Mouse (Mus musculus): Measurements from ENCODE around the gene Srrd. TPM values are rescaled to one million over a fixed set of nuclear protein-coding genes. Genes with fewer than 3 reads are reported as not detected.
"Not testable (repeated sequence)": the region's sequence is repeated elsewhere in the genome, so short reads cannot be mapped to it uniquely, and the experiment has no call there.

The Srrd gene
- polyA plus RNA-seq, 1 experiment: 32.3 TPM

DNA sequence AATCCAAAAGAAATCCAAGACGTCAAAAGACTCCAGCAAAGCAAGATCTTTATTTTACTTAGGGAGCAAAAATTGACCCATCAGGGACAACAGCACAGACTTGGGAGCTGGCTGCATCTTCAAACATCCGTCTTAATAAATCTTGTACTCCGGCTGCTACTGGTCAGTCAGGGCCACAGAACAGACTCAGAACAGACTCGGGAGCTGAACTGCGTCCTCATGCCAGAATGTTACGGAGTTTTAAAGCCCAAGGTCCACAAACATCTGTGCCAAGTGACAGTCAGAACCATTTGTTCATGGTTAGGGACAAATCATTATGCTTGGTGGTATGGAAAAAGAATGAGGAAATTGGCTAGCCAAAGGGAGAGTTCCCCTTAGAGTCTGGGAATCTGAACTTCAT is 19.6 kb downstream of the Srrd start:
- peaks cover 16% of the 10 kb centered on the region for H3K4me1 ChIP-seq (ENCODE audit: control insufficient read depth, insufficient read depth, low read length)
- TF ChIP-seq CTCF (IDR thresholded peaks at IDR 0.05; ENCODE audit: low read depth, low read length): no peak
- no peak for TF ChIP-seq POLR2A (IDR thresholded peaks at IDR 0.05; ENCODE audit: borderline replicate concordance, low read depth, low read length)
- no peak overlapping the region for H3K4me3 ChIP-seq (ENCODE audit: insufficient read depth, low read length)
- H3K27ac ChIP-seq (ENCODE audit: insufficient read depth, low read depth, low read length): no peak overlapping the region

GRCm38 (mm10) chr5:112321376-112321775 is 21.5 kb downstream of the Srrd start:
- Histone ChIP-seq H3K4me3 (ENCODE audit: insufficient read depth, low read length) (no peak overlapping the region), H3K27ac (ENCODE audit: insufficient read depth, low read depth, low read length) (no peak overlapping the region), H3K4me1 (ENCODE audit: control insufficient read depth, insufficient read depth, low read length) (peaks cover 11% of the 10 kb centered on the region)
- TF ChIP-seq POLR2A (IDR thresholded peaks at IDR 0.05; ENCODE audit: borderline replicate concordance, low read depth, low read length): no peak
- no peak for TF ChIP-seq CTCF (IDR thresholded peaks at IDR 0.05; ENCODE audit: low read depth, low read length)

GRCm38 (mm10) chr5:112320936-112321335 is 21.9 kb downstream of the Srrd start:
- H3K27ac ChIP-seq (ENCODE audit: insufficient read depth, low read depth, low read length): no peak overlapping the region
- H3K4me1 ChIP-seq (ENCODE audit: control insufficient read depth, insufficient read depth, low read length): peaks cover 11% of the 10 kb centered on the region
- H3K4me3 ChIP-seq (ENCODE audit: insufficient read depth, low read length): no peak overlapping the region
- TF ChIP-seq CTCF (IDR thresholded peaks at IDR 0.05; ENCODE audit: low read depth, low read length): no peak
- TF ChIP-seq POLR2A (IDR thresholded peaks at IDR 0.05; ENCODE audit: borderline replicate concordance, low read depth, low read length): no peak

DNA sequence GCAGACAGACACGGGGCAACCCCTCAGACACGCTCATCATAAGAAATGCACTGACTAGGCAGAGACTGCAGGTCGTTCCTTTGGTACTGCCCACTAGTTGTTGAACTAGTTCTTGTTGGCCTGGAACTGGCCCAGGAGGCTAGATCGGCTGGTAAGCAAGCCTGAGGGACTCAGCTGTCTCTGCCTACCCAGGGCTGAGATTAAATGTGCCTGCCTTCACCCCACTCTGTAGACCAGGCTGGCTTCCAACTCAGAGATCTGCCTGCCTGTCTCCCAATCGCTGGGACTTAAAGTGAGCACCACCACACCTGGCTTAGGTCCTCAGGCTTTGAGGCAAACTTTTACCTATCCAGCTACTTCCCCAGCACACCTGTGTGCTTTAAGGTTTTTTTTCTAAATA is 22.5 kb downstream of the Srrd start:
- TF ChIP-seq POLR2A (IDR thresholded peaks at IDR 0.05; ENCODE audit: borderline replicate concordance, low read depth, low read length): no peak
- TF ChIP-seq CTCF (IDR thresholded peaks at IDR 0.05; ENCODE audit: low read depth, low read length): no peak
- Histone ChIP-seq H3K4me3 (ENCODE audit: insufficient read depth, low read length) (no peak overlapping the region), H3K27ac (ENCODE audit: insufficient read depth, low read depth, low read length) (no peak overlapping the region), H3K4me1 (ENCODE audit: control insufficient read depth, insufficient read depth, low read length) (peaks cover 11% of the 10 kb centered on the region)

DNA sequence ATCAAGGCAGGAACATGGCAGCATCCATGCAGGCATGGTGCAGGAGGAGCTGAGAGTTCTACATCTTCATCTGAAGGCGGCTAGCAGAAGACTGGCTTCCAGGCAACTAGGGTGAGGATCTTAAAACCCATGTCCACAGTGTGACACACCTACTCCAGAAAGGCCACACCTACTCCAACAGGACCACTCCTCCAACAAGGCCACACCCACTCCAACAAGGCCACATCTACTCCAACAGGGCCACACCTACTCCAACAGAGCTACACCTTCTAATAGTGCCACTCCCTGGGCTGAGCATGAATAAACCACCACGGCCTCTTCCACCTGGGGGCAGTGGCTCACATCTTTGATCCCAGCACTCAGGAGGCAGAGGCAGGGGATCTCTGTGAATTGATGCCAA is 23.5 kb downstream of the Srrd start:
- peaks cover 11% of the 10 kb centered on the region for H3K4me1 ChIP-seq (ENCODE audit: control insufficient read depth, insufficient read depth, low read length)
- H3K4me3 ChIP-seq (ENCODE audit: insufficient read depth, low read length); H3K27ac ChIP-seq (ENCODE audit: insufficient read depth, low read depth, low read length): not testable (repeated sequence)

DNA sequence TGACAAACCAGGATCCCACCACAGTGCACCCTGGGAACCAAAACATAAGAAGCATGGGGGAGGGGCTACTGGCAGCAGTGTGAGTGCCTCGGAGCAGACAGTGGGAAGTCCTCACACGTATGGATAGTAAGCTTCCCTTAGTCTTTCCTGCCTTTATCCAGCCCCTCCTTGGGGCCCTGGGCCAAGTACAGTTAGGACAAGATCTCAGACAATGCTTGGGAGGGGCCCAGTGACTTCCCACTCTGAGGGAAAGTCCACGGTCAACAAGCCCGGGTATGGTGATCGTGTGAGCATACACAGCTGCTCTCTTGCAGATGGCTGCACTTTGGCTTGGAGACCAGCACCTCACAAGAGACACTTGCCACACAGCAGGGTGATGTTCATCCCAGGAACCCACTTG is 25.5 kb downstream of the Srrd start:
- TF ChIP-seq POLR2A (IDR thresholded peaks at IDR 0.05; ENCODE audit: borderline replicate concordance, low read depth, low read length) (no peak), CTCF (IDR thresholded peaks at IDR 0.05; ENCODE audit: low read depth, low read length) (no peak)
- Histone ChIP-seq H3K4me1 (ENCODE audit: control insufficient read depth, insufficient read depth, low read length) (no peaks in the 10 kb centered on the region), H3K4me3 (ENCODE audit: insufficient read depth, low read length) (no peak overlapping the region), H3K27ac (ENCODE audit: insufficient read depth, low read depth, low read length) (no peak overlapping the region)

DNA sequence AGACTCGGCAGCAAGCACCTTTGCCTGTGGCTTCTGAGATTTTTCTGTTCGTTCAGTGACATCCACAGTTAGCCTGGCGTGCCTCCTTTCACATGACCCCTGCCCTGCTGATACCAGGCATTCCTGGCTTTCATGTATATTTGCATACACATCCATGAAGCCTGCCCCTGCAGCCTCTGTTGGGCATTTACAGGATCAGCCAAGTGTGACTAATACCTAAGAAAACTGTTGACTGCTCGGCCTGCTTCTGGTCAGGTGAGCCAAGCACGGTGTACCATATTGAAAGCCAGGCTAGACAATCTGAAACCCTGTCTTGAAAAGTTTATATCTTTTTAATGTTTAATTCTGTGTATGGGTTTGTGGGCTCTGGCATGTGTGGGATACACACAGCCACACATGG is 26.4 kb downstream of the Srrd start:
- Histone ChIP-seq H3K4me3 (ENCODE audit: insufficient read depth, low read length) (no peak overlapping the region), H3K4me1 (ENCODE audit: control insufficient read depth, insufficient read depth, low read length) (no peaks in the 10 kb centered on the region), H3K27ac (ENCODE audit: insufficient read depth, low read depth, low read length) (no peak overlapping the region)
- TF ChIP-seq CTCF (IDR thresholded peaks at IDR 0.05; ENCODE audit: low read depth, low read length) (no peak), POLR2A (IDR thresholded peaks at IDR 0.05; ENCODE audit: borderline replicate concordance, low read depth, low read length) (no peak)

DNA sequence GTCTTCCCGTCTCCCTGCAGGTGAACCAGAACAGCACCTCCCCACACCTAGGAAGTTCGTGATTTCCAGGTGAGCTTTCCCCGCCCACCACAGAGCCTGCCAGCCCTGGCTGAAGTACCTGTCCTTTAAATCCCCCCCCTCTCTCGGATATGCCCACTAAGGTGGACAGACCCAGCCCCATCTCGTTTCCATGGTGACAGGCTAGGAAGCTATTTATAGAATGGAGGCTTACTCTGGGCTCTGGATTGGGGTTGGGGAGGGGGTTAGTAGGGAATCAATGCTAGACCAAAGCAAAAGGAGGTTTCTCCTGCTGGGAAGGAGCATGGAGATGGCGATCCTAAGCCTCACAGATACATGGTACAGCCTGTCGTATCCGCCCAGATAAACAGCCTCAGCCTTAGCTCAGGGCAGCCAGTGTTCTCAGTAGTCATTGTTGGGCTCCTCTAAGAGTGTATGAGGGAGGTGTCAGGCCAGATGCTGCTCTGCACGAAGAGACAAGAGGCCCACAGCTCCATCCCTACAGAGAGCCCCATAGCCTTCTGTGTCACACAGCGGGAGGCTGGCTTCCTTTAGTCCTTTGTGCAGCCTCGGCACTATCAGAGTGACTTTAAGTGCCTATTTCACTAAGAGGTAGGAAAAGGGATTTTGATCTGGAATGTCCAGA is 29.5 kb downstream of the Srrd start:
- no peak overlapping the region for H3K4me3 ChIP-seq (ENCODE audit: insufficient read depth, low read length)
- no peaks in the 10 kb centered on the region for H3K4me1 ChIP-seq (ENCODE audit: control insufficient read depth, insufficient read depth, low read length)
- TF ChIP-seq POLR2A (IDR thresholded peaks at IDR 0.05; ENCODE audit: borderline replicate concordance, low read depth, low read length) (no peak), CTCF (IDR thresholded peaks at IDR 0.05; ENCODE audit: low read depth, low read length) (no peak)
- H3K27ac ChIP-seq (ENCODE audit: insufficient read depth, low read depth, low read length): no peak overlapping the region

DNA sequence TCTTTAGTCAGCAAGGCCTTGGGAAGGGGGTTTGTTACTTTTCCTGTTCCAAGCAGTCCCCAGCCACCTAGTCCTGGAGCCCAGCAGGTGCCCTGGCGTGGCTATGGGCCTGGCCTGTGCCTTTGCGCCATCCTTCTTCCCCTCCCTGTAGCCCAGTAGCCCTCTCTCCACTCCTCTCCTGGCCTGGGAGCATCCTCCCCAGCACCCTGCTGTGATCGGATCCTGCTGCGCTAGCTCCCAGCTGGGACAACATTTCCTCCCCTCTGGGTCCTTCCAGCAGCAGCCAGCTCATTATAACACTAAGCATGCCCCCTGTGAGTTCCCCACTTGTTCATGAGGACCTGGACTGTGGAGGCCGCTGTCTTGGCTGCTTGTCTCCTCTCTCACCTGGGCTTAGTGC is 37.0 kb downstream of the Srrd start:
- no peak for TF ChIP-seq CTCF (IDR thresholded peaks at IDR 0.05; ENCODE audit: low read depth, low read length)
- no peak for TF ChIP-seq POLR2A (IDR thresholded peaks at IDR 0.05; ENCODE audit: borderline replicate concordance, low read depth, low read length)
- Histone ChIP-seq H3K4me3 (ENCODE audit: insufficient read depth, low read length) (no peak overlapping the region), H3K27ac (ENCODE audit: insufficient read depth, low read depth, low read length) (no peak overlapping the region), H3K4me1 (ENCODE audit: control insufficient read depth, insufficient read depth, low read length) (no peaks in the 10 kb centered on the region)

GRCm38 (mm10) chr5:112302310-112302709 is 40.5 kb downstream of the Srrd start:
- Histone ChIP-seq H3K27ac (ENCODE audit: insufficient read depth, low read depth, low read length) (no peak overlapping the region), H3K4me3 (ENCODE audit: insufficient read depth, low read length) (no peak overlapping the region), H3K4me1 (ENCODE audit: control insufficient read depth, insufficient read depth, low read length) (peaks cover 26% of the 10 kb centered on the region)
- TF ChIP-seq CTCF (IDR thresholded peaks at IDR 0.05; ENCODE audit: low read depth, low read length): no peak
- TF ChIP-seq POLR2A (IDR thresholded peaks at IDR 0.05; ENCODE audit: borderline replicate concordance, low read depth, low read length): no peak

- H3K27ac ChIP-seq (ENCODE audit: insufficient read depth, low read depth, low read length): no peak overlapping the region
- H3K4me3 ChIP-seq (ENCODE audit: insufficient read depth, low read length): no peak overlapping the region
- no peak for TF ChIP-seq CTCF (IDR thresholded peaks at IDR 0.05; ENCODE audit: low read depth, low read length)
- TF ChIP-seq POLR2A (IDR thresholded peaks at IDR 0.05; ENCODE audit: borderline replicate concordance, low read depth, low read length): no peak
- peaks cover 33% of the 10 kb centered on the region for H3K4me1 ChIP-seq (ENCODE audit: control insufficient read depth, insufficient read depth, low read length)
These were observed 41.1 kb downstream of the Srrd start for GRCm38 (mm10) chr5:112301694-112302093.
